Mouse (Mus musculus) heart, embryonic 11.5 days (tissue): ENCODE results near the gene Abcd2. TPM values are rescaled to one million over a fixed set of nuclear protein-coding genes. Genes with fewer than 3 reads are reported as not detected.

Source experiments
- ATAC-seq: fragments of 200-750 bp; cut with Nextera tagmentation; replicated peaks from 2 replicates; pipeline ENCODE4 v1.8.0; 2017; ENCODE audit warnings: moderate library complexity; ENCODE audit not compliant: insufficient number of reproducible peaks, low FRiP score, low TSS enrichment
- H3K27ac ChIP-seq: fragments of 300-500 bp; sonication (generic); 2 replicates; pipeline ENCODE4 v1.5.1; 2014; ENCODE audit warnings: mild to moderate bottlenecking, low read depth, low read length
- H3K27me3 ChIP-seq: fragments of 300-500 bp; sonication (generic); 2 replicates; pipeline ENCODE4 v1.6.1; 2014; ENCODE audit warnings: mild to moderate bottlenecking, low read length, mixed read lengths; ENCODE audit not compliant: control insufficient read depth, insufficient read depth
- H3K36me3 ChIP-seq: fragments of 300-500 bp; sonication (generic); 2 replicates; pipeline ENCODE4 v1.6.1; 2014; ENCODE audit warnings: mild to moderate bottlenecking, low read length, moderate library complexity, mixed read lengths; ENCODE audit not compliant: control insufficient read depth, insufficient read depth
- H3K4me1 ChIP-seq: fragments of 300-500 bp; sonication (generic); 2 replicates; pipeline ENCODE4 v1.6.1; 2014; ENCODE audit warnings: low read length; ENCODE audit not compliant: control insufficient read depth, insufficient read depth
- H3K4me2 ChIP-seq: fragments of 300-500 bp; sonication (generic); 2 replicates; pipeline ENCODE4 v1.6.1; 2014; ENCODE audit warnings: mild to moderate bottlenecking, moderate library complexity
- H3K4me3 ChIP-seq: fragments of 300-500 bp; sonication (generic); 2 replicates; pipeline ENCODE4 v1.5.1; 2014; ENCODE audit warnings: low read depth, low read length
- H3K9ac ChIP-seq: fragments of 300-500 bp; sonication (generic); 2 replicates; pipeline ENCODE4 v1.6.1; 2014; ENCODE audit warnings: mild to moderate bottlenecking, low read depth, low read length, moderate library complexity
- H3K9me3 ChIP-seq: fragments of 300-500 bp; sonication (generic); replicated peaks from 2 replicates; pipeline ENCODE4 v1.6.1; 2016; ENCODE audit warnings: low read length; ENCODE audit not compliant: control insufficient read depth
- WGBS: fragments of 180-500 bp; shearing (Covaris S2); extraction: QIAGEN DNeasy Blood & Tissue Kit; methylation state at CpG from one replicate; pipeline ENCODE4 v1.1.7; 2014; ENCODE audit not compliant: insufficient replicate concordance; 5-methylcytosine and 5-hydroxymethylcytosine counted together
- polyA plus RNA-seq: library from polyadenylated mRNA; unstranded; fragments of >200 nt; fragmentation: Nextera tagmentation; extraction: Ambion mirVana; gene quantifications from 2 replicates; pipeline ENCODE4 v1.2.1, GENCODE M21; 2014

Gene Abcd2
- polyA plus RNA-seq, 1 experiment from 2014 or later: 1.3 TPM

- WGBS: 76% methylated on average over 7 of the region's 7 CpGs
- Histone ChIP-seq H3K36me3 (no peaks in the 10 kb centered on the region), H3K4me2 (no peak overlapping the region), H3K27me3 (no peaks in the 10 kb centered on the region), H3K4me3 (no peak overlapping the region), H3K9me3 (no peaks in the 10 kb centered on the region), H3K9ac (no peak overlapping the region), H3K27ac (no peak overlapping the region), H3K4me1 (no peaks in the 10 kb centered on the region)
- ATAC-seq: no peak
Observed at GRCm38 (mm10) chr15:91112555-91113209, 78.9 kb downstream of the Abcd2 start.

- no peak overlapping the region for H3K27ac ChIP-seq
- no peaks in the 10 kb centered on the region for H3K36me3 ChIP-seq
- no peaks in the 10 kb centered on the region for H3K9me3 ChIP-seq
- H3K4me2 ChIP-seq: no peak overlapping the region
- ATAC-seq: no peak
- WGBS: 94% methylated on average over 5 of the region's 5 CpGs
- no peak overlapping the region for H3K4me3 ChIP-seq
- no peaks in the 10 kb centered on the region for H3K27me3 ChIP-seq
- peaks cover 5% of the 10 kb centered on the region; the same call in 1 of the 2 replicates for H3K4me1 ChIP-seq
- H3K9ac ChIP-seq: no peak overlapping the region
Observed at GRCm38 (mm10) chr15:91108102-91108659, 83.4 kb downstream of the Abcd2 start.

GRCm38 (mm10) chr15:91104934-91105333 is 86.7 kb downstream of the Abcd2 start:
- H3K4me3 ChIP-seq: no peak overlapping the region
- no peak overlapping the region for H3K9ac ChIP-seq
- ATAC-seq: no peak
- WGBS: 31% methylated on average over 3 of the region's 3 CpGs
- H3K9me3 ChIP-seq: no peaks in the 10 kb centered on the region
- no peak overlapping the region for H3K27ac ChIP-seq
- peaks cover 5% of the 10 kb centered on the region; the same call in 1 of the 2 replicates for H3K4me1 ChIP-seq
- no peak overlapping the region for H3K4me2 ChIP-seq
- no peaks in the 10 kb centered on the region for H3K36me3 ChIP-seq
- H3K27me3 ChIP-seq: no peaks in the 10 kb centered on the region

GRCm38 (mm10) chr15:91104276-91104675 is 87.3 kb downstream of the Abcd2 start:
- ATAC-seq: no peak
- Histone ChIP-seq H3K4me2 (no peak overlapping the region), H3K27me3 (no peaks in the 10 kb centered on the region), H3K4me3 (no peak overlapping the region), H3K4me1 (peaks cover 5% of the 10 kb centered on the region; the same call in 1 of the 2 replicates), H3K36me3 (no peaks in the 10 kb centered on the region), H3K27ac (no peak overlapping the region), H3K9ac (no peak overlapping the region), H3K9me3 (no peaks in the 10 kb centered on the region)
- WGBS: 73% methylated on average over 1 of the region's 1 CpGs

- Histone ChIP-seq H3K4me1 (peaks cover 5% of the 10 kb centered on the region; the same call in 1 of the 2 replicates), H3K27me3 (no peaks in the 10 kb centered on the region), H3K9ac (no peak overlapping the region), H3K36me3 (no peaks in the 10 kb centered on the region), H3K27ac (no peak overlapping the region), H3K4me2 (no peak overlapping the region), H3K4me3 (no peak overlapping the region), H3K9me3 (no peaks in the 10 kb centered on the region)
- 62% methylated on average over 14 of the region's 14 CpGs for WGBS
- ATAC-seq: no peak
Observed at GRCm38 (mm10) chr15:91103814-91104213, 87.8 kb downstream of the Abcd2 start.

GRCm38 (mm10) chr15:91103305-91103704 is 88.3 kb downstream of the Abcd2 start:
- H3K27ac ChIP-seq: no peak overlapping the region
- no peaks in the 10 kb centered on the region for H3K36me3 ChIP-seq
- no peak overlapping the region for H3K4me3 ChIP-seq
- H3K9ac ChIP-seq: no peak overlapping the region
- peaks cover 5% of the 10 kb centered on the region; the same call in 1 of the 2 replicates for H3K4me1 ChIP-seq
- ATAC-seq: no peak
- no peaks in the 10 kb centered on the region for H3K9me3 ChIP-seq
- no peaks in the 10 kb centered on the region for H3K27me3 ChIP-seq
- WGBS: 76% methylated on average over 8 of the region's 8 CpGs
- H3K4me2 ChIP-seq: no peak overlapping the region

- no peaks in the 10 kb centered on the region for H3K36me3 ChIP-seq
- no peak overlapping the region for H3K4me3 ChIP-seq
- 78% methylated on average over 6 of the region's 6 CpGs for WGBS
- H3K27ac ChIP-seq: no peak overlapping the region
- H3K27me3 ChIP-seq: no peaks in the 10 kb centered on the region
- no peak overlapping the region for H3K4me2 ChIP-seq
- H3K4me1 ChIP-seq: 0 out of 2 replicates have a peak, but pooled peaks cover 4% of the 10 kb centered on the region
- ATAC-seq: no peak
- H3K9me3 ChIP-seq: no peaks in the 10 kb centered on the region
- no peak overlapping the region for H3K9ac ChIP-seq
Observed at GRCm38 (mm10) chr15:91096606-91097005, 95.0 kb downstream of the Abcd2 start.
